Mouse (Mus musculus) layer of hippocampus, adult 9-11 months (tissue): ENCODE data around the gene Fam240a.

ENCODE experiments used
- DNase-seq: peaks from one replicate; pipeline ENCODE4 v3.0.0; 2022

Fam240a gene

GRCm38 (mm10) chr9:110892552-110892951 is 24.1 kb downstream of the Fam240a start:
- DNase-seq: no peak

GRCm38 (mm10) chr9:110891077-110891828 is 25.4 kb downstream of the Fam240a start:
- DNase-seq: no peak

GRCm38 (mm10) chr9:110890026-110890783 is 26.5 kb downstream of the Fam240a start:
- no peak for DNase-seq

- DNase-seq: no peak
These were observed 27.7 kb downstream of the Fam240a start for GRCm38 (mm10) chr9:110888935-110889334.

GRCm38 (mm10) chr9:110887388-110888303 is 29.0 kb downstream of the Fam240a start:
- no peak for DNase-seq

GRCm38 (mm10) chr9:110881953-110882352 is 34.7 kb downstream of the Fam240a start:
- DNase-seq: no peak

GRCm38 (mm10) chr9:110880772-110881171 is 35.9 kb downstream of the Fam240a start:
- DNase-seq: no peak

GRCm38 (mm10) chr9:110879998-110880561 is 36.6 kb downstream of the Fam240a start, which contains the start of gene Tmie:
Tmie (minus strand) TSS chr9:110880113.
- peak; percentile 45 for DNase-seq

GRCm38 (mm10) chr9:110879191-110879920 is 37.3 kb downstream of the Fam240a start, which contains the start of gene Als2cl:
Als2cl (plus strand) TSS chr9:110879870.
- peak; percentile 57 for DNase-seq

- peak; percentile 60 for DNase-seq
These were observed 38.8 kb downstream of the Fam240a start for GRCm38 (mm10) chr9:110877888-110878287.

GRCm38 (mm10) chr9:110877353-110877752 is 39.3 kb downstream of the Fam240a start:
- DNase-seq: no peak

- DNase-seq: no peak
These were observed 41.4 kb downstream of the Fam240a start for GRCm38 (mm10) chr9:110875288-110875695.

- DNase-seq: no peak
These were observed 41.9 kb downstream of the Fam240a start for GRCm38 (mm10) chr9:110874660-110875191.

GRCm38 (mm10) chr9:110873681-110874659 is 42.7 kb downstream of the Fam240a start:
- peak; percentile 35 for DNase-seq

GRCm38 (mm10) chr9:110871030-110871429 is 45.6 kb downstream of the Fam240a start:
- no peak for DNase-seq
